Mouse (Mus musculus): ENCODE measurements at regions not wholly inside any gene's neighbourhood (a gene's known extent, or its start where the extent isn't known, plus 50 kb on each side); places are given as distances from the start of the nearest gene placed in this dataset.

DNA sequence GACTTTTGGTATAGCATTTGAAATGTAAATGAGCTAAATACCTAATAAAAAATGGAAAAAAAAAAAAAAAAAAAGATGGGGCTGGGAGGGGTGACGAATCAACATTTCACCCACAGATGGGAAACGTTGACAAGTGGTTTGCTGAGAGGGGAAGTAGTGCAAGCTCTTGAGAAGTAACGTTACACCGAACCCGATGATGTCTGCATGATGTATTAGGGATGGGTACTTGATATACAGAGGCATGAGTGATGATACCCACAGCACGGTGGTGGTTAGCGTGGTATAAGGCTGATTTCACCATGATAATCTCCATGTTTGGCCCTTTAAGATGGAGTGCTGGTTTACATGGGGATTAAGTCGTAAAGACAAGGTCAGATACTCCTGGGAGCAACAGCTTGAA lies 154.2 kb downstream of the Papss1 start:
- TF ChIP-seq CTCF (IDR thresholded peaks at IDR 0.05; ENCODE audit: borderline replicate concordance, insufficient read depth, low read length) (no peak), POLR2A (IDR thresholded peaks at IDR 0.05; ENCODE audit: low read depth, low read length) (no peak)

Data from embryonic fibroblast, embryonic 13.5 days (primary cell).